10 mouse cellular contexts compared by ENCODE assay signal in genomic region chr8:54600671-54601251, GRCm38 (mm10). TPM values are rescaled to one million over a fixed set of nuclear protein-coding genes. Genes with fewer than 3 reads are reported as not detected.
DNase-seq lines count a peak whose midpoint lies in the region; ATAC-seq and TF ChIP-seq lines count a peak whose summit lies in the region.
"Had no signal": no experiment of that assay in that cellular context is flagged by ENCODE, and none has a peak within 500 bp of the region (broad histone marks: within the 10 kb centered on the region; RNA-seq: fewer than 3 reads in every experiment).

Gene Spata4, plus strand, starts transcription at chr8:54600781.

- H3K4me2 ChIP-seq in lung, embryonic 15.5 days, result peak within 1 kb of the TSS; percentile 54
- H3K4me2 ChIP-seq in heart, postnatal 0 days (ENCODE audit: low read depth, low read length), result peak within 1 kb of the TSS; percentile 54

- DNase-seq in lung, postnatal 14 days, result no peak
- peak; percentile 79 for DNase-seq in embryo, embryonic 11 days
- peak; percentile 77 for DNase-seq in heart, postnatal 0 days (ENCODE audit: low spot score)
- peak; percentile 30 for DNase-seq in left cerebral cortex, adult 11 months (ENCODE audit: low spot score)
- peak; percentile 63 for DNase-seq in midbrain, embryonic 10.5 days (ENCODE audit: low spot score)
- DNase-seq in telencephalon, adult 2 months (ENCODE audit: low read depth, low spot score), result peak; percentile 59
- no peak for DNase-seq in B cell, adult 2 months

- no peaks in the 10 kb centered on the region for H3K9me3 ChIP-seq in lung, embryonic 15.5 days
- no peaks in the 10 kb centered on the region for H3K9me3 ChIP-seq in heart, postnatal 0 days (replicated peaks; ENCODE audit: control insufficient read depth, low read length)
- H3K9me3 ChIP-seq in midbrain, embryonic 10.5 days (replicated peaks), result no peaks in the 10 kb centered on the region

- H3K27ac ChIP-seq in lung, embryonic 15.5 days, result no peak within 1 kb of the TSS
- H3K27ac ChIP-seq in heart, postnatal 0 days (ENCODE audit: low read depth), result no peak within 1 kb of the TSS
- peak within 1 kb of the TSS; percentile 77 for H3K27ac ChIP-seq in midbrain, embryonic 10.5 days (replicated peaks)

- no peaks in the 10 kb centered on the region for H3K36me3 ChIP-seq in lung, embryonic 15.5 days
- no peaks in the 10 kb centered on the region for H3K36me3 ChIP-seq in heart, postnatal 0 days (replicated peaks; ENCODE audit: control insufficient read depth, insufficient read depth, low read length)
- H3K36me3 ChIP-seq in midbrain, embryonic 10.5 days, result no peaks in the 10 kb centered on the region

- TF ChIP-seq CTCF in heart, postnatal 0 days (IDR thresholded peaks at IDR 0.05; ENCODE audit: low read depth), result no peak

- H3K4me3 ChIP-seq in lung, embryonic 15.5 days, result peak within 1 kb of the TSS; percentile 18
- H3K4me3 ChIP-seq in heart, postnatal 0 days (ENCODE audit: low read depth, low read length), result peak within 1 kb of the TSS; percentile 25
- H3K4me3 ChIP-seq in midbrain, embryonic 10.5 days, result peak within 1 kb of the TSS; percentile 56

- H3K9ac ChIP-seq in lung, embryonic 15.5 days, result no peak within 1 kb of the TSS
- H3K9ac ChIP-seq in heart, postnatal 0 days (replicated peaks; ENCODE audit: low read depth, low read length), result 0 out of 2 replicates have a peak within 1 kb of the TSS, but pooled peaks have one; percentile 3

- peak; percentile 89 for ATAC-seq in lung, embryonic 15.5 days (ENCODE audit: borderline replicate concordance, extremely low read depth, low FRiP score, low TSS enrichment)
- peak; percentile 90 for ATAC-seq in heart, postnatal 0 days (ENCODE audit: insufficient read depth, low read depth)
- ATAC-seq: Patski had no signal

- WGBS in lung, embryonic 15.5 days, result 7% methylated on average over 21 of the region's 21 CpGs
- 10% methylated on average over 21 of the region's 21 CpGs for WGBS in heart, postnatal 0 days
- WGBS in midbrain, embryonic 10.5 days, result 5% methylated on average over 21 of the region's 21 CpGs

- no peaks in the 10 kb centered on the region for H3K27me3 ChIP-seq in lung, embryonic 15.5 days
- no peaks in the 10 kb centered on the region for H3K27me3 ChIP-seq in heart, postnatal 0 days (ENCODE audit: control insufficient read depth, insufficient read depth, low read length)
- no peaks in the 10 kb centered on the region for H3K27me3 ChIP-seq in midbrain, embryonic 10.5 days (ENCODE audit: low read depth, poor library complexity, severe bottlenecking)
- H3K27me3 ChIP-seq: Patski had no signal

- peaks cover 3% of the 10 kb centered on the region; the same call in 1 of the 2 replicates for H3K4me1 ChIP-seq in lung, embryonic 15.5 days
- H3K4me1 ChIP-seq in heart, postnatal 0 days (ENCODE audit: control insufficient read depth, insufficient read depth), result peaks cover 13% of the 10 kb centered on the region; the same call in 1 of the 2 replicates
- H3K4me1 ChIP-seq in midbrain, embryonic 10.5 days, result peaks cover 8% of the 10 kb centered on the region

- TF ChIP-seq EP300 in heart, postnatal 0 days (IDR thresholded peaks at IDR 0.05; ENCODE audit: low read depth), result no peak

RNA-seq across cellular contexts. Expression of gene Spata4, which starts in this region (rescaled TPM):
- polyA plus RNA-seq in lung, embryonic 15.5 days (2015; fragmentation: Nextera tagmentation; extraction: Ambion mirVana), result not detected in 2 replicates
- total RNA-seq in heart, postnatal 0 days (2014; rRNA removed; ENCODE audit: low replicate concordance), result not detected in 2 replicates
- polyA plus RNA-seq in heart, postnatal 0 days (2015; fragmentation: Nextera tagmentation; extraction: Ambion mirVana), result not detected in 2 replicates
- polyA plus RNA-seq in midbrain, embryonic 10.5 days (2016; fragmentation: Nextera tagmentation; extraction: Ambion mirVana), result not detected in 2 replicates
- total RNA-seq: liver, adult 2 months had no signal
- polyA plus RNA-seq: liver, adult 2 months; Patski had no signal

Comparison
In these comparisons a context has a peak if more than half of its experiments do, and no peak if none do; other contexts are left out.
1. Peak in ATAC-seq, H3K4me3 ChIP-seq and H3K4me2 ChIP-seq in lung, embryonic 15.5 days; RNA of the gene not detected or under 1 TPM.
2. Peak in DNase-seq, ATAC-seq, H3K4me3 ChIP-seq, H3K9ac ChIP-seq and H3K4me2 ChIP-seq in heart, postnatal 0 days; RNA of the gene not detected or under 1 TPM.
3. Peak in DNase-seq, H3K4me3 ChIP-seq and H3K27ac ChIP-seq in midbrain, embryonic 10.5 days; RNA of the gene not detected or under 1 TPM.
4. DNase-seq: peak in embryo, embryonic 11 days (single experiment), left cerebral cortex, adult 11 months (single experiment) and telencephalon, adult 2 months (single experiment); none in lung, postnatal 14 days (single experiment) and B cell, adult 2 months (0 of 2).
5. Peak in every context shown above with its lines, with median percentiles within 50 percentile points of each other: H3K4me3 ChIP-seq.